Mouse (Mus musculus) heart, postnatal 4 days (tissue): ENCODE data around the gene Hoga1. TPM values are rescaled to one million over a fixed set of nuclear protein-coding genes. Genes with fewer than 3 reads are reported as not detected.

ENCODE experiments used
- total RNA-seq, 2 experiments: library from RNA; stranded (reverse); gene quantifications; 2 replicates each; pipeline ENCODE4 v1.2.3; 2021

The Hoga1 gene
- total RNA-seq, 2 experiments from 2014 or later, result 2.5 to 2.8 TPM

Other genes with a start within 250 kb of the Hoga1 start
- gene Arhgap19, start 243.6 kb upstream of the Hoga1 start, total RNA-seq, result 10 to 100 TPM in 1 of 2 experiments, 1 to 10 TPM in 1; 9.5 to 10.2 TPM
- gene Frat1, start 215.6 kb upstream of the Hoga1 start, total RNA-seq, result 1 to 10 TPM; 2.1 to 2.3 TPM
- gene Frat2, start 197.5 kb upstream of the Hoga1 start, total RNA-seq, result 1 to 10 TPM; 3.6 to 3.9 TPM
- 10 to 100 TPM; 19.9 to 23.4 TPM for gene Rrp12, start 149.4 kb upstream of the Hoga1 start, total RNA-seq
- gene Pgam1, start 133.7 kb upstream of the Hoga1 start, total RNA-seq, result 100 to 1,000 TPM; 150 to 162 TPM
- gene Exosc1, start 112.2 kb upstream of the Hoga1 start, total RNA-seq, result 10 to 100 TPM; 18.0 to 18.2 TPM
- 10 to 100 TPM; 30.7 to 31.7 TPM for gene Zdhhc16, start 112.1 kb upstream of the Hoga1 start, total RNA-seq
- gene Mms19, start 64.5 kb upstream of the Hoga1 start, total RNA-seq, result 10 to 100 TPM; 19.3 to 20.1 TPM
- gene Ubtd1, start 63.8 kb upstream of the Hoga1 start, total RNA-seq, result 10 to 100 TPM; 26.4 to 28.3 TPM
- gene Ankrd2, start 9.6 kb upstream of the Hoga1 start, total RNA-seq, result under 1 TPM in 1 of 2 experiments, not detected in 1; 0.25 TPM
- under 1 TPM; 0.26 to 0.50 TPM for gene 4933411K16Rik, start 6.6 kb downstream of the Hoga1 start, total RNA-seq
- 10 to 100 TPM in 1 of 2 experiments, 1 to 10 TPM in 1; 8.8 to 10.6 TPM for gene Morn4, start 40.7 kb downstream of the Hoga1 start, total RNA-seq
- 10 to 100 TPM; 16.7 to 19.5 TPM for gene Pi4k2a, start 44.9 kb downstream of the Hoga1 start, total RNA-seq
- 10 to 100 TPM; 17.9 to 19.5 TPM for gene Avpi1, start 83.4 kb downstream of the Hoga1 start, total RNA-seq
- gene Marveld1, start 101.8 kb downstream of the Hoga1 start, total RNA-seq, result 10 to 100 TPM; 37.3 to 40.7 TPM
- gene Zfyve27, start 118.3 kb downstream of the Hoga1 start, total RNA-seq, result 10 to 100 TPM; 28.4 to 32.4 TPM
- gene Sfrp5, start 156.6 kb downstream of the Hoga1 start, total RNA-seq, result 1 to 10 TPM in 1 of 2 experiments, under 1 TPM in 1; 0.54 to 1.3 TPM
- under 1 TPM; 0.45 to 0.54 TPM for gene Golga7b, start 202.0 kb downstream of the Hoga1 start, total RNA-seq